Mouse (Mus musculus): ENCODE results near the gene Fsd1. TPM values are rescaled to one million over a fixed set of nuclear protein-coding genes. Genes with fewer than 3 reads are reported as not detected.

Gene Fsd1
- polyA plus RNA-seq, 1 experiment from 2014 or later: 13.7 TPM

DNA sequence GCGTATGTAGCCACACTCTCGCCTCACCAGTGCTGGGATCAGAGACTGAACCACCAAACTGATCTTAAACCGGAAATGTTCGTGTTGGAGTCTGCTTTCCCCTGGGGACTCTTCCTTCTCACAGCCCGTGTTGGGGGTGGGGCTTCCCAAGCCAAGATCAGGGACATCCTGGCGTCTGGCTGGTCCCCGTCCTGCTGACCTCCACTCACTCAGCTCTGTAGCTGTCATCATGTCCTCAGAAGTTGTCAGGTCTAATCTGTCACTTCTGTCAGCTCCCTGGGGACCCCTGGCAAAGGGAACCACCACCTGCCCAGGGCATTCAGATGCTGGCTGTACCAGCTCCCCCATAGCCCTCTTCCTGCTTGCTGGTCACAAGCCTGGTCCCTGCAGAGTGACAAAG lies 18.1 kb upstream of the Fsd1 start:
- Histone ChIP-seq H3K27me3 (ENCODE audit: control insufficient read depth, insufficient read depth, low read length) (0 out of 2 replicates have a peak, but pooled peaks cover 3% of the 10 kb centered on the region), H3K27ac (ENCODE audit: low read length) (no peak overlapping the region), H3K9ac (replicated peaks; ENCODE audit: low read depth, low read length) (no peak overlapping the region), H3K4me3 (ENCODE audit: low read depth, low read length) (no peak overlapping the region), H3K4me2 (replicated peaks; ENCODE audit: low read depth, low read length) (no peak overlapping the region), H3K9me3 (ENCODE audit: control insufficient read depth, low read depth, low read length) (no peaks in the 10 kb centered on the region), H3K36me3 (ENCODE audit: control insufficient read depth, insufficient read depth, low read length) (peaks cover 18% of the 10 kb centered on the region), H3K4me1 (ENCODE audit: control insufficient read depth, insufficient read depth, low read length) (no peaks in the 10 kb centered on the region)
- no peak for ATAC-seq (ENCODE audit: insufficient number of reproducible peaks, insufficient read depth, low FRiP score, low read depth)
- 64% methylated on average over 7 of the region's 7 CpGs for WGBS

DNA sequence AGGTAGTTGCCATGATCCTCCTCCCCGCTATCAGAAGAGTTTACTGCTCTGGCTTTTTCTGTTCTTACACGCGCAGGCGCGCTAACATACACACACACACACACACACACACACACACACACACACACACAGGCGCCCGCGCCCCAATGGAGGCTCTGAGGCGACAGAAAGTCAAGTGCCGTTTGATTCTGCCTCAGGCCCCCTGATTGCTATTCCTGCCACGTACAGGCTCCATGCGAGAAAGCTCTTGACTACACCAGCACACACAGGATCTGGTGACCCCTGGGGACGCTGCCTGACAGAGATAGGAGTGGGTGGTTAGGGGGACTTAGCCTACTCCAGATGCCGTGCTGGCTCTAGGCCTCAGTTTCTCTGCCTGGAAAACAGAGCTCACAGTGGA lies 16.7 kb upstream of the Fsd1 start:
- H3K4me3 ChIP-seq (ENCODE audit: low read depth, low read length): no peak overlapping the region
- H3K9ac ChIP-seq (replicated peaks; ENCODE audit: low read depth, low read length): no peak overlapping the region
- no peaks in the 10 kb centered on the region for H3K4me1 ChIP-seq (ENCODE audit: control insufficient read depth, insufficient read depth, low read length)
- H3K27me3 ChIP-seq (ENCODE audit: control insufficient read depth, insufficient read depth, low read length): 0 out of 2 replicates have a peak, but pooled peaks cover 3% of the 10 kb centered on the region
- H3K4me2 ChIP-seq (replicated peaks; ENCODE audit: low read depth, low read length): 0 out of 2 replicates have a peak overlapping the region, but pooled peaks have one; percentile 95
- 56% methylated on average over 14 of the region's 14 CpGs for WGBS
- peaks cover 18% of the 10 kb centered on the region for H3K36me3 ChIP-seq (ENCODE audit: control insufficient read depth, insufficient read depth, low read length)
- no peak for ATAC-seq (ENCODE audit: insufficient number of reproducible peaks, insufficient read depth, low FRiP score, low read depth)
- H3K9me3 ChIP-seq (ENCODE audit: control insufficient read depth, low read depth, low read length): no peaks in the 10 kb centered on the region
- no peak overlapping the region for H3K27ac ChIP-seq (ENCODE audit: low read length)

DNA sequence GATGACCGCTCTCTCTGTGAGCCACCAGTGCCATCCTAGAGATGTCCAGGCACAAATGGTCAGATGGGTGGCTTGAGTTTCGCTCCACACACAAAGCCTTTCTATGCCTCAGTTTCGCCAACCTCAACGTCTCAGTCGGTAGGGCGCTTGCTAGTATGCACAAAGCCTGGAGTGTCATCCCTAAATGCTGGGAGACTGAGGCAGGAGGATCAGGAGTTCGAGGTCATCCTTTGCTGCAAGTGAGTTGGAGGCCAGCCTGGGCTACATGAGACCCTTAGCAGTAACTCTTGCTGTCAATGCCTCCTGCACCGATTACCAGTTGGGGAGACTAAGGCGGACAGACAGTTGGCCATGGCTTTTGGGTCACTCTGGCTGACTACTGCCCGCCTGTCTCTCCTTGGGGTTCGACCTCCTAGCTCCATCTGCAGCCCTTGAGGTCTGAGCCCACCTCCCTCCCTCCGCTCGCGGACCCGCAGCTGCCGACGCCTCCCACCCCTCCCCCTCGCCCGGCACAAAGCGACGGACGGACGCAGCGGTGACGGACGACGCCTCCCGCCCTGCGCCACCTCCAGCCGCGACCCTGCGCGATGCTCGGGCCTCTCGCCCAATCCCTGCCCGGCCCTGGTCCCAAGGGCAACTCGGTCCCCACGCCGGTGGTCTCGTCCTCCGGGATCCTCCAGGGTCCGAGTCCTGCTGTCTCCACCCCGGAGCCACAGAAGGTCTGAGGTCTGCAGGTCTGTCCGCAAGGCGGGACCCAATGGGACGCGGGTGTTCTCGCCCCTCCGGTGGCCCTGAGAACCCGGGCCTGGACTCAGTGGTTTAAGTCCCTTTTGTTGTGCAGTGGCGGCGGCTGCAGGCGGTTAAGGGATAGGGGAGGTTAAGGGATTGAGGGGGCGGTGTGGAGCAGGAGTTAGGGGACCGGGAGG lies 16.1 kb upstream of the Fsd1 start, which contains the start of gene Shd:
TSS of gene Shd (plus strand) at position 502 of the 926 bp plus-strand sequence.
- peak; percentile 39; the same call in 1 of the 2 replicates for ATAC-seq (ENCODE audit: insufficient number of reproducible peaks, insufficient read depth, low FRiP score, low read depth)
- WGBS: 9% methylated on average over 54 of the region's 55 CpGs
- H3K27me3 ChIP-seq (ENCODE audit: control insufficient read depth, insufficient read depth, low read length): 0 out of 2 replicates have a peak, but pooled peaks cover 3% of the 10 kb centered on the region

DNA sequence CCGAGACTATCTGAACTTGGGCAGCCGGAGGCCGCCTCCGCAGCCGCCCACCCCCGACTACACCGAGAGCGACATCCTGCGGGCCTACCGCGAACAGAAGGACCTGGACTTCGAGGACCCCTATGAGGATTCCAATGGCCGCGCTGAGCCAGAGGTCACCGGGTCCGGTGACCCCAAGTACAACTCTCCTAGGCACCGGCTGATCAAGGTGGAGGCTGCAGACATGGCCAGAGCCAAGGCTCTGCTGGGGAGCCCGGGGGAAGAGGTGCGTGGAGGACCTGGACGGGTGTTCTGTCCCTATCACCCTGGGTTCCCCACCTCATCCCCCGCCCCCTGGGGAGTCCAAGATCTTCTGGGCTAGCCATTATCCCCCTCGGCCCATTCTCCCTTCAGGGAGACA lies 14.9 kb upstream of the Fsd1 start:
- 38% methylated on average over 22 of the region's 22 CpGs for WGBS

More for the DNA sequence above, 16.1 kb upstream of the Fsd1 start, which contains the start of gene Shd:
- Histone ChIP-seq H3K4me2 (replicated peaks; ENCODE audit: low read depth, low read length) (peak within 1 kb of the TSS; percentile 95), H3K9ac (replicated peaks; ENCODE audit: low read depth, low read length) (peak within 1 kb of the TSS; percentile 39; the same call in 1 of the 2 replicates), H3K36me3 (ENCODE audit: control insufficient read depth, insufficient read depth, low read length) (peaks cover 15% of the 10 kb centered on the region), H3K4me1 (ENCODE audit: control insufficient read depth, insufficient read depth, low read length) (no peaks in the 10 kb centered on the region), H3K27ac (ENCODE audit: low read length) (no peak within 1 kb of the TSS), H3K9me3 (ENCODE audit: control insufficient read depth, low read depth, low read length) (no peaks in the 10 kb centered on the region), H3K4me3 (ENCODE audit: low read depth, low read length) (peak within 1 kb of the TSS; percentile 50)

DNA sequence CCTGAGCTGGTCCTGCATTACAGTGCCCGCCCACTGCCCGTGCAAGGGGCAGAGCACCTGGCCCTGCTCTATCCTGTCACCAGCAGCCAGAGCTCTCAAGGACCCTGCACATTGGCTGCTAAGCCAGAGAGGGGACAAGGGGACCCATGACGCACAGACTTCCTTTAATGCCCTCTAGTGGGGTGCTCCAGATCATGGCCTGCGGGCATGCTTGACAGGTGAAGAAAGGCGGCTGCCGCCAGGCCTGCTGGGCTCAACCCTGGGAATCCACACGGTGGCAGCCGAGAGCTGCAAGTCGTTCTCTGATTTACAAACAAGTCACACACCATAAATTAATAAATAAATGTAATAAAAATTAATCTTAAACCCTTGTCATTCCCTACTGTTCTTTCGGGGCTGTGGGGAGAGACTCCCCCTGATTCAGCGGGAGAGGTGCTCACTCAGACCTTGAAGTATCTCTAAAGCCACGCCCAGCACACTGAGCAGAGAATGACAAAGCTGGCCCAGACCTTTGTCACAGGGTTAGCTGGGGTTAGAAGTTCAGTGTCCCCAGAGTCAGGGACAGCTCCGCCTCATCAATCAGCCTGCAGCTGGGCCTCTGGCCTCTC lies 9.9 kb upstream of the Fsd1 start:
- Histone ChIP-seq H3K9me3 (ENCODE audit: control insufficient read depth, low read depth, low read length) (no peaks in the 10 kb centered on the region), H3K36me3 (ENCODE audit: control insufficient read depth, insufficient read depth, low read length) (no peaks in the 10 kb centered on the region), H3K27me3 (ENCODE audit: control insufficient read depth, insufficient read depth, low read length) (no peaks in the 10 kb centered on the region), H3K27ac (ENCODE audit: low read length) (no peak overlapping the region), H3K4me3 (ENCODE audit: low read depth, low read length) (no peak overlapping the region), H3K4me2 (replicated peaks; ENCODE audit: low read depth, low read length) (no peak overlapping the region), H3K9ac (replicated peaks; ENCODE audit: low read depth, low read length) (no peak overlapping the region), H3K4me1 (ENCODE audit: control insufficient read depth, insufficient read depth, low read length) (no peaks in the 10 kb centered on the region)
- peak; percentile 74; the same call in 1 of the 2 replicates for ATAC-seq (ENCODE audit: insufficient number of reproducible peaks, insufficient read depth, low FRiP score, low read depth)
- 12% methylated on average over 13 of the region's 13 CpGs for WGBS

More for the DNA sequence above, 14.9 kb upstream of the Fsd1 start:
- Histone ChIP-seq H3K9me3 (ENCODE audit: control insufficient read depth, low read depth, low read length) (no peaks in the 10 kb centered on the region), H3K4me2 (replicated peaks; ENCODE audit: low read depth, low read length) (peak overlapping the region; percentile 95), H3K4me3 (ENCODE audit: low read depth, low read length) (no peak overlapping the region), H3K27ac (ENCODE audit: low read length) (no peak overlapping the region), H3K27me3 (ENCODE audit: control insufficient read depth, insufficient read depth, low read length) (0 out of 2 replicates have a peak, but pooled peaks cover 3% of the 10 kb centered on the region), H3K9ac (replicated peaks; ENCODE audit: low read depth, low read length) (no peak overlapping the region), H3K4me1 (ENCODE audit: control insufficient read depth, insufficient read depth, low read length) (no peaks in the 10 kb centered on the region), H3K36me3 (ENCODE audit: control insufficient read depth, insufficient read depth, low read length) (peaks cover 10% of the 10 kb centered on the region)
- no peak for ATAC-seq (ENCODE audit: insufficient number of reproducible peaks, insufficient read depth, low FRiP score, low read depth)

DNA sequence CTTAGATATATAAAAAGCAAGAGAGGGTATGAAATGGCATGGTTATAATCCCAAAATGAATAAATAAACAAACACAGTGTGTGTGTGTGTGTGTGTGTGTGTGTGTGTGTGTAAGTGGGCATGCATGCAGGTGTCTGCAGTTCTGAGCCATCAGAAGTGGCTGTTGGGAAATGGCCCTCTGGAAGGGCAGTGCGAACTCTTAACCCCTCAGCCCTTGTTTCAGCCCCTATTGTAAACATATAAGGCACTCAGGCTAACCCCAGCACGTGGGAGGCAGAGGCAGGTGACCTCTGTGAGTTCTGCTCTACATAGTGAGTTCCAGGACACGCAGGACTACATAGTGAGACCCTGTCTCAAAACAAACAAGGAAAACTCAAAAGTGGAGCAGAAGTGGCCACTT lies 9.0 kb upstream of the Fsd1 start:
- H3K27me3 ChIP-seq (ENCODE audit: control insufficient read depth, insufficient read depth, low read length): no peaks in the 10 kb centered on the region
- no peaks in the 10 kb centered on the region for H3K36me3 ChIP-seq (ENCODE audit: control insufficient read depth, insufficient read depth, low read length)
- H3K4me1 ChIP-seq (ENCODE audit: control insufficient read depth, insufficient read depth, low read length): no peaks in the 10 kb centered on the region
- ATAC-seq (ENCODE audit: insufficient number of reproducible peaks, insufficient read depth, low FRiP score, low read depth): no peak
- no peak overlapping the region for H3K4me2 ChIP-seq (replicated peaks; ENCODE audit: low read depth, low read length)
- no peak overlapping the region for H3K27ac ChIP-seq (ENCODE audit: low read length)
- 26% methylated on average over 3 of the region's 3 CpGs for WGBS
- H3K4me3 ChIP-seq (ENCODE audit: low read depth, low read length): no peak overlapping the region
- H3K9me3 ChIP-seq (ENCODE audit: control insufficient read depth, low read depth, low read length): no peaks in the 10 kb centered on the region
- no peak overlapping the region for H3K9ac ChIP-seq (replicated peaks; ENCODE audit: low read depth, low read length)

DNA sequence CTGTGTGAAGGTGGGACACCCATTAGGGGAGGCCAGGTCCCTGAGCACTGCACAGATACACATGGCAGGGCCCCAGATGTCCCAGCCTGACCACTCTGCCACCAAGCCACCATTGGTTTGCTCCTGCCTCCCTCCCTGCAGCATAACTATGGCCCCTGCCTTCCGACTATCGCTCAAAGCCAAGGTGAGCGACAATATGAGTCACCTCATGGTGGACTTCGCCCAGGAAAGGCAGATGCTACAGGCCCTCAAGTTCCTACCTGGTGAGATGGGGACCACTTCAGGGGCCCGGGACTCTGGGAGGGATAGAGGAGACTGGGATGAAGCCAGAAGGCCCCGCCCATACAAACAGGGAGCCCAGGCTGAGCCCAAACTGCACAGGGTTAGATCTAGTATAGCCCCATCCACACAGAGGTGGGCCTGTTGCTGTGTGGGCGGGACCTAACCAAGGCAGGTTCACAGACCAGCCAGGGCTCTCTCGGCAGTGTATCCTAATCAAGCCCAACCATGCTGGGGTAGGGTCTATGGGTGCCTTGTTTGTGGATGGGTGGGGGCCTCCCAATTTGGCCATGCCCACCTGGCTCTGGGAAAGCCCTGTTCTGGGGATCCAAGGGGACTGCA lies 4.1 kb downstream of the Fsd1 start:
- 0 out of 2 replicates have a peak, but pooled peaks have one; percentile 20 for ATAC-seq (ENCODE audit: insufficient number of reproducible peaks, insufficient read depth, low FRiP score, low read depth)
- Histone ChIP-seq H3K4me2 (replicated peaks; ENCODE audit: low read depth, low read length) (no peak overlapping the region), H3K27me3 (ENCODE audit: control insufficient read depth, insufficient read depth, low read length) (no peaks in the 10 kb centered on the region), H3K27ac (ENCODE audit: low read length) (no peak overlapping the region), H3K9me3 (ENCODE audit: control insufficient read depth, low read depth, low read length) (no peaks in the 10 kb centered on the region), H3K36me3 (ENCODE audit: control insufficient read depth, insufficient read depth, low read length) (no peaks in the 10 kb centered on the region), H3K4me1 (ENCODE audit: control insufficient read depth, insufficient read depth, low read length) (no peaks in the 10 kb centered on the region; the same call in 1 of the 2 replicates), H3K4me3 (ENCODE audit: low read depth, low read length) (no peak overlapping the region), H3K9ac (replicated peaks; ENCODE audit: low read depth, low read length) (no peak overlapping the region)
- 81% methylated on average over 8 of the region's 8 CpGs for WGBS

DNA sequence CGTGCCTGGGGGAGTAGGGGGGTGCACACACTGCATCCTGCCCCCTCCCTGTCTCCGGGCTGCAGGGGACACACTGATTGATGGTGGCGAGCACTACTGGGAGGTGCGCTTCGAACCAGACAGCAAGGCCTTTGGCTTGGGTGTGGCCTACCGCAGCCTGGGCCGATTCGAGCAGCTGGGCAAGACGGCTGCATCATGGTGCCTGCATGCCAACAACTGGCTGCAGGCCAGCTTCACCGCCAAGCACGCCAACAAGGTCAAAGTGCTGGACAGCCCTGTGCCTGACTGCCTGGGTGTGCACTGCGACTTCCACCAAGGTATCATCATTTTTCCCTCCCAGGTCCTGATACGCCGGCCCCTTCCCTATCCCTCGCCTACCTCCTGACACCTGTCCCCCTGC lies 9.7 kb downstream of the Fsd1 start:
- Histone ChIP-seq H3K4me3 (ENCODE audit: low read depth, low read length) (no peak overlapping the region), H3K36me3 (ENCODE audit: control insufficient read depth, insufficient read depth, low read length) (0 out of 2 replicates have a peak, but pooled peaks cover 4% of the 10 kb centered on the region), H3K27ac (ENCODE audit: low read length) (no peak overlapping the region), H3K9me3 (ENCODE audit: control insufficient read depth, low read depth, low read length) (no peaks in the 10 kb centered on the region), H3K9ac (replicated peaks; ENCODE audit: low read depth, low read length) (no peak overlapping the region), H3K4me2 (replicated peaks; ENCODE audit: low read depth, low read length) (no peak overlapping the region), H3K4me1 (ENCODE audit: control insufficient read depth, insufficient read depth, low read length) (no peaks in the 10 kb centered on the region), H3K27me3 (ENCODE audit: control insufficient read depth, insufficient read depth, low read length) (no peaks in the 10 kb centered on the region)
- 83% methylated on average over 15 of the region's 15 CpGs for WGBS
- ATAC-seq (ENCODE audit: insufficient number of reproducible peaks, insufficient read depth, low FRiP score, low read depth): no peak

All from stomach, embryonic 14.5 days (tissue).